Mouse (Mus musculus): ENCODE results near the gene Arhgef12. TPM values are rescaled to one million over a fixed set of nuclear protein-coding genes. Genes with fewer than 3 reads are reported as not detected.

Gene Arhgef12
- polyA plus RNA-seq, 1 experiment from 2014 or later, result 11.2 TPM

DNA sequence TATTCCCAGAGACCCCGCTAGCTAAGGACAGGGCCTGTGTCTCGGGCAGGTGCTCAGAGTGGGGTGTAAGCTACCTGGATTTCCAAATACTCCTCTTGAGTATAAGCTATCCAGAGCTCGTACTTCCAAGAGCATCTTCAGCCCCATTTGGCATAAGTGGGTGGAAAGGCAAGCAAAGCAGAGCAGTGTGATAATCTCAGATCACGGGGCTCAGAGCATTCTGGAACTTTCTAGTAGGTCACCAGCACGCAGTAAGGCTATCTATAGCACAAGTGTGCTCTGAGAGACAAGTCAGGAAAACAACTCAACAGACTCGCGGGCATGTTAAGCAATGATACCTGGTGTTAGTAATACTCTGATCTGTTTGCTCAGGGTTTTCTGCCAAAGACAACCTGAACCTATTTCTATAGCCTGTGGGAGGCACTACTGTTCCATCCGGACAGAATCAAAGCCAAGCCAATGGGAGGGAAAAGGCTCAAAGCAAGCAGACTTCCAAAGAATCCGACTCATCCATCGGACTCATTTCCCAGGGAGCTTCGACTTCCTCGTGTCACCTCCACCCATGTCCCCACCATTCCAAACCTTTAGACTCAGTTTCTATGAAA lies 37.3 kb upstream of the Arhgef12 start:
- DNase-seq (ENCODE audit: low spot score) (peak; percentile 53), ATAC-seq (replicated peaks; ENCODE audit: low FRiP score, low read depth) (no peak)
- Histone ChIP-seq H3K27ac (no peak overlapping the region), H3K9me3 (replicated peaks; ENCODE audit: low read length) (no peaks in the 10 kb centered on the region), H3K9ac (ENCODE audit: low read depth, low read length) (no peak overlapping the region), H3K27me3 (ENCODE audit: insufficient read depth, low read length) (no peaks in the 10 kb centered on the region), H3K4me1 (replicated peaks; ENCODE audit: insufficient read depth, low read length) (no peaks in the 10 kb centered on the region), H3K4me3 (replicated peaks; ENCODE audit: low read depth, low read length) (no peak overlapping the region), H3K4me2 (ENCODE audit: low read length) (no peak overlapping the region), H3K36me3 (ENCODE audit: insufficient read depth, low read length) (no peaks in the 10 kb centered on the region)
- TF ChIP-seq CTCF (IDR thresholded peaks at IDR 0.05; ENCODE audit: low read depth), result peak; percentile 64
- 70% methylated on average over 12 of the region's 12 CpGs for WGBS

DNA sequence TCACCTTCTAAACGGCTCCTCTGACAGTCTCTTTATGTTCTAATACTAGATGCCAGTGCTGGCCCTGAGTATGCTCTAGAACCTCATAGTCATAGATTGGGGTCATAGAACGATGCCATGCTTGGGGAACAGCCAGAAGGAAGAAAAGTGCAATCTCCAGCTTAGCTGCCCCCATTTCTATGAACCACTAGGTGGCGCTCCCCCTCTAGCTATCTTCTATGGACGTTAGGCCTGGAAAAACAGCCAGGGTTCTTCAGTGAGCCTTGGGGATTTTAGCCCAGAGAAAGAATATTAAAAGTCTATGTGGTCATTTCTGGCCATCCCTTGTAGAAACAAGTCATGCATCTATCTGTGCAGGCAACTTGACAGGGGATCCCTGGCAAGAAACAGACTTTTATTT lies 34.8 kb upstream of the Arhgef12 start:
- no peak for ATAC-seq (replicated peaks; ENCODE audit: low FRiP score, low read depth)

DNA sequence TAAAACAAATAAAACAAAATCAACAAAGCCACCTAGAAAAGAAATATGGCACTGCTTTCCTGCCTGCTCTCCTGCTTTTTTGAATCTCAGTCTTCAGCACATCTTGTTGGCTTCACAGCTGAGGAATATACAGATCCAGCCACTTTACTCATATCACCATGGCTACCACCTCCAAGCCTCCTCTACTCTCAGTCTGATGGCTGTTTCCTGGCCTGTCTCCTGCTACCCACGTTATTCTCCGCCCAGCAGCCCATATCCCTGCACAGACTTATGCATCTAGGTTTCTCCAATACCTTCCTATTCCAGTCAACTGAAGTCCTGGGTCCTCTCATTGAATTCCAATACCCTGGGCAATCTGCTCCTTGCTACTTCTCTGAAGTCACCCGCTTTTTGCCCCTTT lies 26.5 kb upstream of the Arhgef12 start:
- 69% methylated on average over 3 of the region's 3 CpGs for WGBS
- Histone ChIP-seq H3K9ac (ENCODE audit: low read depth, low read length) (no peak overlapping the region), H3K4me3 (replicated peaks; ENCODE audit: low read depth, low read length) (no peak overlapping the region), H3K27me3 (ENCODE audit: insufficient read depth, low read length) (no peaks in the 10 kb centered on the region), H3K36me3 (ENCODE audit: insufficient read depth, low read length) (no peaks in the 10 kb centered on the region), H3K27ac (no peak overlapping the region), H3K9me3 (replicated peaks; ENCODE audit: low read length) (no peaks in the 10 kb centered on the region), H3K4me2 (ENCODE audit: low read length) (no peak overlapping the region), H3K4me1 (replicated peaks; ENCODE audit: insufficient read depth, low read length) (no peaks in the 10 kb centered on the region)
- no peak for TF ChIP-seq CTCF (IDR thresholded peaks at IDR 0.05; ENCODE audit: low read depth)
- no peak for ATAC-seq (replicated peaks; ENCODE audit: low FRiP score, low read depth)
- DNase-seq (ENCODE audit: low spot score), result no peak

More for the DNA sequence above, 34.8 kb upstream of the Arhgef12 start:
- Histone ChIP-seq H3K27me3 (ENCODE audit: insufficient read depth, low read length) (no peaks in the 10 kb centered on the region), H3K36me3 (ENCODE audit: insufficient read depth, low read length) (no peaks in the 10 kb centered on the region), H3K4me1 (replicated peaks; ENCODE audit: insufficient read depth, low read length) (no peaks in the 10 kb centered on the region), H3K9ac (ENCODE audit: low read depth, low read length) (no peak overlapping the region), H3K27ac (no peak overlapping the region), H3K4me2 (ENCODE audit: low read length) (no peak overlapping the region), H3K4me3 (replicated peaks; ENCODE audit: low read depth, low read length) (no peak overlapping the region), H3K9me3 (replicated peaks; ENCODE audit: low read length) (no peaks in the 10 kb centered on the region)
- TF ChIP-seq CTCF (IDR thresholded peaks at IDR 0.05; ENCODE audit: low read depth), result peak; percentile 99
- WGBS, result 7% methylated on average over 4 of the region's 4 CpGs
- peak; percentile 94 for DNase-seq (ENCODE audit: low spot score)

DNA sequence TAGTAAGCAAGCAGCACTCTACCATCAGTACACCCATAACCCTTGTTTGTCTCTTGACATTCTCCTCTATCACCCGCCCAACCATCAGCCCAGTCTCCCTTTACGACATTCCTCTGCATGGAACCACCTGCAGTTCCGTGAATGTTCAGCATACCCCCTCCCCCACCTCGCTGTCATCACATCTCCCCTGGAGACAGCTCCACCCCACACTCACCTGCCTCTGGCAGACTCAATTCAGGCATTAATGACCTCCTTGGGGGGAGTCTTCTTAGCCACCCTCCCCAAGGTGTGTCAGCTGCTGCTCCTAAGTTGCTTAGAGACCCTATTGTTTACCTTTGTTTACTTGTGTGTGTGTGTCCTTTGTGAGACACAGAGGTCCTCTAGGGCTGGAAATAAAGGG lies 25.3 kb upstream of the Arhgef12 start:
- H3K9me3 ChIP-seq (replicated peaks; ENCODE audit: low read length), result no peaks in the 10 kb centered on the region
- ATAC-seq (replicated peaks; ENCODE audit: low FRiP score, low read depth) (no peak), DNase-seq (ENCODE audit: low spot score) (no peak)
- H3K9ac ChIP-seq (ENCODE audit: low read depth, low read length), result no peak overlapping the region
- no peaks in the 10 kb centered on the region for H3K36me3 ChIP-seq (ENCODE audit: insufficient read depth, low read length)
- no peak overlapping the region for H3K27ac ChIP-seq
- no peak overlapping the region for H3K4me2 ChIP-seq (ENCODE audit: low read length)
- H3K4me1 ChIP-seq (replicated peaks; ENCODE audit: insufficient read depth, low read length), result no peaks in the 10 kb centered on the region
- WGBS, result 42% methylated on average over 4 of the region's 4 CpGs
- no peak for TF ChIP-seq CTCF (IDR thresholded peaks at IDR 0.05; ENCODE audit: low read depth)
- no peaks in the 10 kb centered on the region for H3K27me3 ChIP-seq (ENCODE audit: insufficient read depth, low read length)
- no peak overlapping the region for H3K4me3 ChIP-seq (replicated peaks; ENCODE audit: low read depth, low read length)

DNA sequence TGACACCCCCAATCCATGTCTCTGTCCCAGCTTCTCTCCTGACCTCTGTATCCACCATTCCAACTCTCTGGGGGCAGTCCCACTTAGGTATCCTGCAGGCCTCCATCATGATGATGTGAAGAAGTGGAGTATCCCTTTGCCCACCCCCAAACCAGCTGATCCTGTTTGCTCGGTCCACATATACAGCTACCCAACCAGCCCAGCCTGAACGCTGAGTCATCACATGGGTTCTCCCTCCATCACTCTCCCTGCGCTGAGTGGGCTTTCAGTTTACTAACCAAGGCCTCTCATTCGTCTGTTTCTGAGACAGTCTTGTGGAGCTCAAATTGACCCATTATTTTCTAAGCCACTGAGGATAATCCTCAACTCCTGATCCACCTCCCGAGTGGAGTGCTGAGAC lies 24.9 kb upstream of the Arhgef12 start:
- Histone ChIP-seq H3K9ac (ENCODE audit: low read depth, low read length) (no peak overlapping the region), H3K36me3 (ENCODE audit: insufficient read depth, low read length) (no peaks in the 10 kb centered on the region), H3K27me3 (ENCODE audit: insufficient read depth, low read length) (no peaks in the 10 kb centered on the region), H3K9me3 (replicated peaks; ENCODE audit: low read length) (no peaks in the 10 kb centered on the region), H3K27ac (no peak overlapping the region), H3K4me3 (replicated peaks; ENCODE audit: low read depth, low read length) (no peak overlapping the region), H3K4me1 (replicated peaks; ENCODE audit: insufficient read depth, low read length) (no peaks in the 10 kb centered on the region), H3K4me2 (ENCODE audit: low read length) (no peak overlapping the region)
- 78% methylated on average over 5 of the region's 5 CpGs for WGBS
- no peak for TF ChIP-seq CTCF (IDR thresholded peaks at IDR 0.05; ENCODE audit: low read depth)
- DNase-seq (ENCODE audit: low spot score) (no peak), ATAC-seq (replicated peaks; ENCODE audit: low FRiP score, low read depth) (no peak; the same call in 1 of the 2 replicates)

DNA sequence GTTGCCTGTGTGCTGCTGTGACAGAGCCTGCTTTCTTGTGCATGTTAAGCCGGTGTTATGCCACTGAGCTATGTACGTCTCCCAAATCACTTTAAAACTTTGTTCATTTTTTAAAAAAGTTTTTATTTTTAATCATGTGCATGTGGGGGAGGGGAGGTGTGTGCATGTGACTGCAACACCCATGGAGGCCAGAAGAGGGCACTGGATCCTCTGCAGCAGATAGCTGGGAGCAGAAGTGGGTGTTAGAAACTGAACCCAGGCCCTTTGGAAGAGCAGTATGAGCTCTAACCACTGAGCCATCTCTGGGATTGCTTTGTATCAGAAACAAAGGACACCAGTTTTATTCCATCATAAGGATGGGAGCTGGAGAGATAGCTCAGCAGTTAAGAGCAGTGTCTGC lies 23.6 kb upstream of the Arhgef12 start:
- WGBS, result 93% methylated on average over 2 of the region's 2 CpGs

More for the DNA sequence above, 23.6 kb upstream of the Arhgef12 start:
- Histone ChIP-seq H3K27ac (no peak overlapping the region), H3K4me1 (replicated peaks; ENCODE audit: insufficient read depth, low read length) (no peaks in the 10 kb centered on the region), H3K4me3 (replicated peaks; ENCODE audit: low read depth, low read length) (no peak overlapping the region), H3K9me3 (replicated peaks; ENCODE audit: low read length) (no peaks in the 10 kb centered on the region), H3K36me3 (ENCODE audit: insufficient read depth, low read length) (no peaks in the 10 kb centered on the region), H3K9ac (ENCODE audit: low read depth, low read length) (no peak overlapping the region), H3K27me3 (ENCODE audit: insufficient read depth, low read length) (no peaks in the 10 kb centered on the region), H3K4me2 (ENCODE audit: low read length) (no peak overlapping the region)
- no peak for ATAC-seq (replicated peaks; ENCODE audit: low FRiP score, low read depth)
- no peak for DNase-seq (ENCODE audit: low spot score)
- TF ChIP-seq CTCF (IDR thresholded peaks at IDR 0.05; ENCODE audit: low read depth), result peak; percentile 43
